Mouse (Mus musculus) liver, embryonic 14.5 days (tissue): ENCODE measurements at regions not wholly inside any gene's neighbourhood (a gene's known extent, or its start where the extent isn't known, plus 50 kb on each side); places are given as distances from the start of the nearest gene placed in this dataset.

Experiments used
- ATAC-seq: fragments of 200-750 bp; cut with Nextera tagmentation; 2 replicates; pipeline ENCODE4 v1.8.0; 2017; ENCODE audit warnings: moderate number of reproducible peaks, mild to moderate bottlenecking, moderate library complexity; ENCODE audit not compliant: insufficient read depth
- DNase-seq, 3 experiments: peaks; one replicate each; pipeline ENCODE4 v3.0.0-alpha.2; 2012 to 2013; ENCODE audit warnings: low read depth in 3 of 3, low spot score in 3 of 3
- H3K27ac ChIP-seq: fragments of 300-500 bp; sonication (generic); 2 replicates; pipeline ENCODE4 v1.5.1; 2014; ENCODE audit warnings: moderate library complexity, mild to moderate bottlenecking, control low read depth, inconsistent platforms
- H3K27me3 ChIP-seq: fragments of 300-500 bp; sonication (generic); 2 replicates; pipeline ENCODE4 v1.6.1; 2014; ENCODE audit warnings: mild to moderate bottlenecking, low read length, moderate library complexity; ENCODE audit not compliant: control insufficient read depth, insufficient read depth
- H3K36me3 ChIP-seq: fragments of 300-500 bp; sonication (generic); replicated peaks from 2 replicates; pipeline ENCODE4 v1.6.1; 2014; ENCODE audit warnings: low read depth; ENCODE audit not compliant: control insufficient read depth, insufficient read depth
- H3K4me1 ChIP-seq, 2 experiments: fragments of 200-500 bp in 1 of 2; fragments of 300-500 bp in 1 of 2; sonication (generic) in 1 of 2; replicated peaks; 2 replicates each; pipeline ENCODE4 v1.6.1; 2012 to 2014; ENCODE audit warnings: antibody characterized with exemption in 1 of 2, inconsistent platforms in 1 of 2, low read length in 1 of 2; ENCODE audit not compliant: control insufficient read depth in 2 of 2, insufficient read depth in 2 of 2
- H3K4me2 ChIP-seq: fragments of 300-500 bp; sonication (generic); 2 replicates; pipeline ENCODE4 v1.6.1; 2014; ENCODE audit warnings: low read depth, mild to moderate bottlenecking, control low read depth, moderate library complexity
- H3K4me3 ChIP-seq, 2 experiments: fragments of 200-500 bp in 1 of 2; fragments of 300-500 bp in 1 of 2; sonication (generic) in 1 of 2; 2 replicates each; pipeline ENCODE4 v1.5.1; 2012 to 2014; ENCODE audit warnings: low read depth in 2 of 2, low read length in 2 of 2, mild to moderate bottlenecking in 2 of 2, control low read depth in 1 of 2, inconsistent platforms in 1 of 2, moderate library complexity in 1 of 2; ENCODE audit not compliant: insufficient read depth in 1 of 2
- H3K9ac ChIP-seq: fragments of 300-500 bp; sonication (generic); replicated peaks from 2 replicates; pipeline ENCODE4 v1.6.1; 2014; ENCODE audit warnings: mild to moderate bottlenecking, control low read depth, moderate library complexity
- H3K9me3 ChIP-seq: fragments of 300-500 bp; sonication (generic); 2 replicates; pipeline ENCODE4 v1.6.1; 2016; ENCODE audit warnings: low read length, mixed read lengths; ENCODE audit not compliant: control insufficient read depth
- CTCF ChIP-seq: IDR thresholded peaks from 2 replicates; pipeline ENCODE4 v1.5.1; 2016; ENCODE audit warnings: antibody characterized with exemption, low read depth, control low read depth
- EP300 ChIP-seq: IDR thresholded peaks from 2 replicates; pipeline ENCODE4 v1.6.1; 2016; ENCODE audit warnings: antibody characterized with exemption, low read depth
- WGBS: fragments of 180-500 bp; shearing (Covaris S2); extraction: QIAGEN DNeasy Blood & Tissue Kit; methylation state at CpG from one replicate; pipeline ENCODE4 v1.1.7; 2014; ENCODE audit not compliant: insufficient replicate concordance; 5-methylcytosine and 5-hydroxymethylcytosine counted together

DNA sequence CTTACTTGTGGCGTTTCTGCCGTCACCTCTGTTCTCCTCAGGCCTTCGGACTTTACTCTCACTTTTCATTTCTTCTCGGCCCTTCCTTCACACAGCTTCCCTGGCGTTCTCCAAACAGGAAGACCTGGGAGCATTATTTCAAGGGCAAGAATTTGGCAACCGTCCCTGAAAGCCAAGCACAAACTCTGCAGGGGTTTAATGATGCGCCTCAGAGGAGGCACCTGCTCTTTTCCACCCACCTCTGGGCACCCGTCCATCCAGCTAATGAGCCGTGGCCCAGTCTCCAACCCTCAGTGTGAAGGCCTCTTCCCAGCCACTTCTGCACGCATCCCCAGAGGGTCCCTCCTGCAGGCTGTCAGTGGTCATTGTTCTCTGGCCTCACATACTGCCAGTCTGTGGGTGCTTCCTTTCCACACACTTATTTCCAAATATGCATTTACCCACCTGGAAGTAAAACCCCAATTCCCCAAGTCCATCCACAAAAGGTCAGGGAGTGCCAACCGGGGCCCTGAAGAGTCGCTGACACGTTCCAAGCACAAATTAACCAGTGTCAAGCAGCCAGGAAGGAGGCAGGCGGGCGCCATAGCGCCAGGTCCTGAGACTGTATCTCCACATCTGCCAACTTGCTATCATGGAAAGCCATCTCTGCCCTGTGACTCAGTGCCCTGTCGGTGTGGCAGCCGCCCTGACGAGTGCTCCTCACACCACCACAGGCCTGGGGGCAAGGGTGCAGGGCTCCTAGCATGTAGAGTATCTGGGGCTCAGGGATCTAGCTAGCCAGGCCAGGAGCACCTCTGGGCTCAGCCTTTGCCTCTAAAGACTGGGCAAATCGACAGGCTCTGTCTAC is 56.0 kb upstream of the Slc45a1 start:
- H3K4me3 ChIP-seq, result no peak overlapping the region
- H3K4me2 ChIP-seq, result no peak overlapping the region
- H3K9ac ChIP-seq, result no peak overlapping the region
- H3K27me3 ChIP-seq, result no peaks in the 10 kb centered on the region
- peaks cover 0 to 5% of the 10 kb centered on the region in 2 experiments; a peak in 2 of 4 replicates for H3K4me1 ChIP-seq
- no peaks in the 10 kb centered on the region for H3K36me3 ChIP-seq
- TF ChIP-seq EP300 (no peak), CTCF (no peak)
- H3K27ac ChIP-seq, result no peak overlapping the region
- ATAC-seq (peak; percentile 21; the same call in 1 of the 2 replicates), DNase-seq (no peak)
- no peaks in the 10 kb centered on the region for H3K9me3 ChIP-seq
- 61% methylated on average over 20 of the region's 20 CpGs for WGBS

DNA sequence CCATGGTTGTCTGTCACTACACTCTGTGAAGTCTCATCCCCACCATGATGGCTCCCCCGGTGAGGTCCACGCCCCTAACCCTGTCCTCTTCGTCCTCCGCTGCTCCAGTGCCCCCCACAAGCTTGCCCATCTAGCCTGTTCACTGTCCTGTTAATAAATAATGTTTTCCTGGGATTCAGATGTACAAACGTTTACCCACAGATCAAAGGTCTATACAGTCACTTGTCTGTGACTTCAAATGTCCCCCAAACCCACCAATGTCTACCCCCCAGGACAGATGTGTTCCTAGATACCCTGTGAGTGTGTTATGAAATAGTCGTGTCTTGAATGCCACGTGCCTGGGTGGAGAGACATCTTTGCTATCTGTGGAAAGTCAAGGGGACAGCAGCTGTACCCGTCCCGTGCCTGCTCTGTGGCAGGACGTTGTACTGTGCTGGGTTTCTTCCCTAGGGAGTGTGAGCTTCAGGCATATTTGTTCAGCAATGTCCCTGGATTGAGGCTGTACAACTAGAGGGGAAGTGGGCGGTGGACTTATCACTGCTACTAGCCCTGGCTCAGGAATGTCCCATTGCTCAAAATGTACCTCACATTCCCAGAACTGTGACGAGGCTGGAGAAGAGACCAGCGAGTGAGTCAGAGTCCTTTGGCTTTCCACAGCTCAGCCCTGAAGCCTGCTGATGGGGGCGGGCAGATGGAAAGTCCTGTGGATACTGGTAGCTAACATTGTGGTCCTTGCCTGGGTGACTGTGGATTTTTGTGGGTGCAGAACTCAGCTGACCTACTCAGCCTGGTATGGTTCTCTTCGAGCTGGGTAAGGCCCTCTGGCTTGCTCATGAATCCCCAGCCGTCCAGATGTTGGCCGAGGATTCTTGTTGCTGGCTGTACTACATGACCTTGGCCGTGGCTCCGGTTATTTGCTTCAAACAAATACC is 55.1 kb upstream of the Slc45a1 start:
- WGBS, result 49% methylated on average over 19 of the region's 19 CpGs
- no peaks in the 10 kb centered on the region for H3K36me3 ChIP-seq
- DNase-seq, result no peak
- H3K27ac ChIP-seq, result peak overlapping the region; percentile 1
- no peak overlapping the region for H3K4me3 ChIP-seq
- no peaks in the 10 kb centered on the region for H3K9me3 ChIP-seq
- H3K4me1 ChIP-seq, result peaks cover 0 to 5% of the 10 kb centered on the region in 2 experiments; a peak in 2 of 4 replicates
- H3K27me3 ChIP-seq, result no peaks in the 10 kb centered on the region
- no peak for TF ChIP-seq EP300
- no peak for TF ChIP-seq CTCF
- H3K4me2 ChIP-seq, result no peak overlapping the region
- peak; percentile 29; the same call in 1 of the 2 replicates for ATAC-seq
- no peak overlapping the region for H3K9ac ChIP-seq

DNA sequence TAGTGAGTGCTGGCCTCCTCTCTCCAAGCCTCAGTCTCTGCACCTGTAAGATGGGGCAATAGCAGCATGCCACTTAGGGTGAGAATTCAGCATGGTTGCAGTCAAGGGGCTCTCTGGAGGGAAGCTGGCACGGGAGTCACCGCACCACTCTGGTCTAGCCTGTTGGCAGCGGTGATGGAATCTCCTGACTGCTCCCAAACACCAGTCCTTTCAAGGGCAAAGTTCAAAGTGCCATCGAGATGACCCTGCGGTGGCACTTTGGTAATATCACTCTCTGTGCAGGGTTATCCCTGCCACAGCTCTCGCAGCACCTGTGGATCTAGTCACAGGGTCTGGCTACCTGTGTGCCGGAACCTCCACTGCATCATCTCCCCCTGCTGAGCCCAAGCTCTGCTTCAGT is 54.3 kb upstream of the Slc45a1 start:
- H3K36me3 ChIP-seq, result no peaks in the 10 kb centered on the region
- H3K4me1 ChIP-seq, result peaks cover 0 to 5% of the 10 kb centered on the region in 2 experiments; a peak in 2 of 4 replicates
- H3K27me3 ChIP-seq, result no peaks in the 10 kb centered on the region
- DNase-seq (no peak), ATAC-seq (peak; percentile 19; the same call in 1 of the 2 replicates)
- H3K27ac ChIP-seq, result no peak overlapping the region
- no peak overlapping the region for H3K9ac ChIP-seq
- 75% methylated on average over 7 of the region's 7 CpGs for WGBS
- TF ChIP-seq CTCF, result no peak
- TF ChIP-seq EP300, result no peak
- H3K4me2 ChIP-seq, result no peak overlapping the region
- H3K9me3 ChIP-seq, result no peaks in the 10 kb centered on the region
- H3K4me3 ChIP-seq, result no peak overlapping the region

DNA sequence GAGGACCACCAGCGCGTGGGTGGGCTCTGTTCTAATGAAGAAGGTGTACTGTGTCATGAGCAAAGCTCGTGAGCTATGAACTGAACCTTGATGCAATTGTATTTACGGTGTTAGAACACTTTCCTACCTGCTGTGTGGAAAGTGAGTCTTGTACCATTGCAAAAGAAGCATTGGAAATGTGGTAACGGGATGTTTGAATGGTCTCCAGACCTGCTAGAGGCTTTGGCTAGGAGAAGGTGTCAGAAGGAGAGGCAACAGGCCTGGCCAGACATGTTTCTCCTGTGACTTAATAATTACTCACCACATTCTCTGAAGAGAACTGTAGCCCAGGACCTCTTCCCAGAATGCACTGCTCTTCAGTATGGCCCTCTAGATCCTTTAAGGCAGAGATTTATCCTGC is 51.3 kb upstream of the Slc45a1 start:
- ATAC-seq (no peak), DNase-seq (no peak)
- WGBS, result 64% methylated on average over 5 of the region's 5 CpGs
- Histone ChIP-seq H3K27me3 (no peaks in the 10 kb centered on the region), H3K27ac (no peak overlapping the region), H3K36me3 (no peaks in the 10 kb centered on the region), H3K9ac (no peak overlapping the region), H3K4me3 (no peak overlapping the region), H3K9me3 (no peaks in the 10 kb centered on the region), H3K4me2 (no peak overlapping the region), H3K4me1 (peaks cover 0 to 5% of the 10 kb centered on the region in 2 experiments; a peak in 2 of 4 replicates)
- no peak for TF ChIP-seq EP300
- TF ChIP-seq CTCF, result no peak
